Mouse (Mus musculus): Measurements from ENCODE around the gene Cyp27b1.

DNA sequence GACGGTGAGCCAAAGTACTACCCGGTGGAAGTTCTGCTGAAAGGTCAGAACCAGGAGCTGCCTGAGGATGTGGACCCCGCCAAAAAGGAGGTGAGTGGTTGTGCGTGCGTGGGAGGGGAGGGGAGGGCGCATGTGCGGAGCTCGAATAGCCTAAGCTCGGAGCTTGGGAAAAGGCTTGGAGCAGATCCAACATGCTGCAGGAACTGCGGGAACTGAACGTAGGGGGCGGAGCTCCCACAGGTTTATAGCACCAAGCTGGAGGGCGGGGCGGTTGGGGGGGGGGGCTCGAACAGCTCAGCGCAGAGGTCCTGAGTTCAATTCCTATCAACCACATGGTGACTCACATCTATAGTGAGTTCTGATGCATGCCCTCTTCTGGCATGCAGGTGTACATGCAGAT, 29.6 kb upstream of the Cyp27b1 start:
- TF ChIP-seq CTCF (IDR thresholded peaks at IDR 0.05; ENCODE audit: low read depth, low read length) = no peak
- no peak for TF ChIP-seq POLR2A (IDR thresholded peaks at IDR 0.05; ENCODE audit: borderline replicate concordance, low read depth, low read length)
